Mouse (Mus musculus) forebrain, postnatal 0 days (tissue): ENCODE measurements around the gene Copa. TPM values are rescaled to one million over a fixed set of nuclear protein-coding genes. Genes with fewer than 3 reads are reported as not detected.

Source experiments
- ATAC-seq: fragments of 200-750 bp; cut with Nextera tagmentation; 2 replicates; pipeline ENCODE4 v1.8.0; 2017; ENCODE audit warnings: mild to moderate bottlenecking, moderate library complexity
- DNase-seq: peaks from one replicate; pipeline ENCODE4 v3.0.0-alpha.2; 2015
- H3K27ac ChIP-seq: fragments of 300-500 bp; sonication (generic); 2 replicates; pipeline ENCODE4 v1.5.1; 2014; ENCODE audit warnings: low read depth, mild to moderate bottlenecking, antibody characterized with exemption, low read length, moderate library complexity, mixed read lengths
- H3K27me3 ChIP-seq: fragments of 300-500 bp; sonication (generic); 2 replicates; pipeline ENCODE4 v1.6.1; 2014; ENCODE audit warnings: mild to moderate bottlenecking, low read length, mixed read lengths; ENCODE audit not compliant: insufficient read depth
- H3K36me3 ChIP-seq: fragments of 300-500 bp; sonication (generic); 2 replicates; pipeline ENCODE4 v1.6.1; 2014; ENCODE audit warnings: mild to moderate bottlenecking, moderate library complexity; ENCODE audit not compliant: insufficient read depth
- H3K4me1 ChIP-seq: fragments of 300-500 bp; sonication (generic); 2 replicates; pipeline ENCODE4 v1.6.1; 2014; ENCODE audit warnings: antibody characterized with exemption; ENCODE audit not compliant: insufficient read depth
- H3K4me2 ChIP-seq: fragments of 300-500 bp; sonication (generic); 2 replicates; pipeline ENCODE4 v1.6.1; 2014; ENCODE audit warnings: low read depth, mild to moderate bottlenecking, moderate library complexity
- H3K4me3 ChIP-seq: fragments of 300-500 bp; sonication (generic); 2 replicates; pipeline ENCODE4 v1.5.1; 2014; ENCODE audit warnings: low read depth, low read length, mixed read lengths
- H3K9ac ChIP-seq: fragments of 300-500 bp; sonication (generic); 2 replicates; pipeline ENCODE4 v1.6.1; 2014; ENCODE audit warnings: mild to moderate bottlenecking
- H3K9me3 ChIP-seq: fragments of 300-500 bp; sonication (generic); 2 replicates; pipeline ENCODE4 v1.6.1; 2016; ENCODE audit warnings: low read length
- CTCF ChIP-seq: sonication (generic); IDR thresholded peaks from 2 replicates; pipeline ENCODE4 v1.5.1; 2016; ENCODE audit warnings: antibody characterized with exemption, control low read depth, low read depth
- WGBS: fragments of 180-500 bp; shearing (Covaris S2); extraction: QIAGEN DNeasy Blood & Tissue Kit; methylation state at CpG from one replicate; pipeline ENCODE4 v1.1.7; 2014; 5-methylcytosine and 5-hydroxymethylcytosine counted together
- polyA plus RNA-seq: library from polyadenylated mRNA; unstranded; fragments of >200 nt; fragmentation: Nextera tagmentation; extraction: Ambion mirVana; gene quantifications from 2 replicates; pipeline ENCODE4 v1.2.1, GENCODE M21; 2015
- total RNA-seq: library from RNA; depleted of rRNA; stranded (reverse); fragments of >200 nt; gene quantifications from 2 replicates; pipeline ENCODE4 v1.2.3, GENCODE M21; 2014; rRNA removed

Copa gene
- total and polyA plus RNA-seq, 2 experiments from 2014 or later: 151 to 241 TPM

DNA sequence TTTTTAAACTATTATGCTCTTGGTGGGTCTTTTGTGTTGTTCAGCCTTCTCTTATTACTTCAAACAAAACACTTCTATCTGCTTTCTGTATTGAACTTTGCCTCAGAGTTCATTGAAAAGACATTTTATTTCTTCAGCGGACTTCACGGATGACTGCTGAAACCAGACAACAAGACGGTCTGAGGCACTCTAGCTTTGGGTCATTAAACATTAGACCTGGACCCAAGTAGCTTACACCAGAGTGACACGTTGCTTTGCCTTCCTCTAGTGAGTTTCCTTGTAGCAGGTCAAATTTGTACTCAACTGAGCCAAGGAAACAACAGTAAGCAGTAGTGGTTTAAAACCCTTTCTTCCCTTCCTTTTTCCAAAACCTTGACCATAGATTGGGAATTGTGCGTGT is 85.6 kb downstream of the Copa start:
- Histone ChIP-seq H3K9ac (no peak overlapping the region), H3K27me3 (no peaks in the 10 kb centered on the region), H3K4me1 (no peaks in the 10 kb centered on the region), H3K27ac (no peak overlapping the region), H3K9me3 (no peaks in the 10 kb centered on the region), H3K36me3 (peaks cover 37% of the 10 kb centered on the region), H3K4me3 (no peak overlapping the region), H3K4me2 (no peak overlapping the region)
- no peak for TF ChIP-seq CTCF
- 68% methylated on average over 5 of the region's 5 CpGs for WGBS
- DNase-seq: no peak
- no peak for ATAC-seq

DNA sequence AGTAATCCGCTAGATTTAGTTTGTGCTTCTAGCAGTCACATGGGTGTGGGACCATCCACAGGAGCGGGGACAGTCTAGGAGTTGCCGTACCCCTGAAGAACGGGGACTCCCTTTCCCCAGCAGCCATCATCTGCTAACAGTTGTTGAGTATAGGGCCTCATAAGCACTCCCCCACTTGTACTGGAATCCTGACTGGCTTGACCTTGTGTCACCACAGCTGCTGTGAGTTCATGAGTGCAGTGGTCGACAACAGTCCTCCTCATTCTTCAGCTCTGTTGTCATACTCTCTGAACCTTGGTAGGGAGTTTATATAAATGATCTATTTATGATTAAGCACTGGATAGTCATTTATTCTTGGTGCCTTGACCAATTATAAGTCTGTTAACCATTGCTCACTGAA is 87.5 kb downstream of the Copa start:
- WGBS: 98% methylated on average over 5 of the region's 5 CpGs
- DNase-seq (no peak), ATAC-seq (no peak)
- no peak for TF ChIP-seq CTCF
- Histone ChIP-seq H3K4me3 (no peak overlapping the region), H3K9me3 (no peaks in the 10 kb centered on the region), H3K4me2 (no peak overlapping the region), H3K27ac (no peak overlapping the region), H3K4me1 (no peaks in the 10 kb centered on the region), H3K27me3 (no peaks in the 10 kb centered on the region), H3K36me3 (peaks cover 54% of the 10 kb centered on the region), H3K9ac (no peak overlapping the region)

Other genes with a start within 250 kb of the Copa start
- gene Cd84, start 242.8 kb upstream of the Copa start, total RNA-seq: 2.6 and 3.4 TPM in 2 replicates
- gene Cd84, start 242.8 kb upstream of the Copa start, polyA plus RNA-seq: 1.8 and 2.3 TPM in 2 replicates
- 0.08 TPM in 1 of 2 replicates, not detected in the other for gene Gm10521, start 186.9 kb upstream of the Copa start, total RNA-seq
- not detected in 2 replicates for gene Gm10521, start 186.9 kb upstream of the Copa start, polyA plus RNA-seq
- not detected in 2 replicates for gene Slamf6, start 165.0 kb upstream of the Copa start, total RNA-seq
- 0.14 and 0.34 TPM in 2 replicates for gene Slamf6, start 165.0 kb upstream of the Copa start, polyA plus RNA-seq
- gene Vangl2, start 54.1 kb upstream of the Copa start, total RNA-seq: 47.2 and 63.4 TPM in 2 replicates
- 35.3 and 37.3 TPM in 2 replicates for gene Vangl2, start 54.1 kb upstream of the Copa start, polyA plus RNA-seq
- 0.95 and 1.0 TPM in 2 replicates for gene Nhlh1, start 25.0 kb upstream of the Copa start, total RNA-seq
- gene Nhlh1, start 25.0 kb upstream of the Copa start, polyA plus RNA-seq: 0.20 and 0.47 TPM in 2 replicates
- gene Ncstn, start 266 bp downstream of the Copa start, total RNA-seq: 61.9 and 73.1 TPM in 2 replicates
- 77.1 and 93.9 TPM in 2 replicates for gene Ncstn, start 266 bp downstream of the Copa start, polyA plus RNA-seq
- 150 and 161 TPM in 2 replicates for gene Pex19, start 44.2 kb downstream of the Copa start, total RNA-seq
- 130 and 136 TPM in 2 replicates for gene Pex19, start 44.2 kb downstream of the Copa start, polyA plus RNA-seq
- 66.8 and 76.8 TPM in 2 replicates for gene Dcaf8, start 65.6 kb downstream of the Copa start, total RNA-seq
- gene Dcaf8, start 65.6 kb downstream of the Copa start, polyA plus RNA-seq: 49.4 and 62.7 TPM in 2 replicates
- 265 and 281 TPM in 2 replicates for gene Pea15a, start 124.3 kb downstream of the Copa start, total RNA-seq
- 412 and 475 TPM in 2 replicates for gene Pea15a, start 124.3 kb downstream of the Copa start, polyA plus RNA-seq
- 0.76 and 2.2 TPM in 2 replicates for gene Casq1, start 137.3 kb downstream of the Copa start, total RNA-seq
- 3.3 and 3.5 TPM in 2 replicates for gene Casq1, start 137.3 kb downstream of the Copa start, polyA plus RNA-seq
- gene Atp1a4, start 175.9 kb downstream of the Copa start, total RNA-seq: not detected in 2 replicates
- not detected in 2 replicates for gene Atp1a4, start 175.9 kb downstream of the Copa start, polyA plus RNA-seq
- 117 and 136 TPM in 2 replicates for gene Igsf8, start 179.1 kb downstream of the Copa start, total RNA-seq
- 110 and 113 TPM in 2 replicates for gene Igsf8, start 179.1 kb downstream of the Copa start, polyA plus RNA-seq
- gene Atp1a2, start 215.5 kb downstream of the Copa start, total RNA-seq: 213 and 294 TPM in 2 replicates
- 54.4 and 75.2 TPM in 2 replicates for gene Atp1a2, start 215.5 kb downstream of the Copa start, polyA plus RNA-seq
- gene Kcnj9, start 246.8 kb downstream of the Copa start, total RNA-seq: 7.5 and 8.6 TPM in 2 replicates
- 2.9 and 4.8 TPM in 2 replicates for gene Kcnj9, start 246.8 kb downstream of the Copa start, polyA plus RNA-seq